Mouse (Mus musculus) Patski (cell line): ENCODE data around the gene Crnkl1. TPM values are rescaled to one million over a fixed set of nuclear protein-coding genes. Genes with fewer than 3 reads are reported as not detected.

Experiments
- ATAC-seq: fragments of 100-300 bp; one replicate; pipeline ENCODE4 v1.8.0; 2021
- CTCF ChIA-PET: fragments of 350-600 bp; sonication (Branson Sonifier 250); formaldehyde crosslinking; loops from one replicate; lab custom pipeline; 2022; ENCODE audit warnings: inconsistent platforms; lab: Charles Lee
- POLR2A ChIA-PET: fragments of 350-600 bp; sonication (Branson Sonifier 250); formaldehyde crosslinking; loops from one replicate; lab custom pipeline; 2022; ENCODE audit warnings: antibody characterized with exemption, inconsistent platforms; lab: Charles Lee
- DNase-seq: peaks from one replicate; pipeline ENCODE4 v3.0.0-alpha.2; 2011; ENCODE audit warnings: low read depth, low spot score
- H3K27me3 ChIP-seq: fragments of 371-371 bp; one replicate; pipeline ENCODE4 v1.5.1; 2021
- CTCF ChIP-seq: fragments of 100-300 bp; IDR thresholded peaks from one replicate; pipeline ENCODE4 v1.5.1; 2021
- in situ Hi-C: fragments of 300-500 bp; cut with MboI; formaldehyde crosslinking; loops from 3 replicates; pipeline ENCODE4 v1.11.1; 2018; ENCODE audit warnings: low pct_unique_long_range_greater_than_20kb, mixed read lengths
- polyA plus RNA-seq: library from polyadenylated mRNA; unstranded; gene quantifications from one replicate; pipeline ENCODE4 v1.2.3, GENCODE M21; 2021

Crnkl1 gene
- polyA plus RNA-seq, result 26.1 TPM

- POLR2A ChIA-PET, result interaction anchor here (0.7 kb wide), 2 partner anchors 12 to 432 kb away, joined by 4 to 5 read pairs; no protein-coding TSS in a partner anchor
- no peak for TF ChIP-seq CTCF
- DNase-seq (peak; percentile 65), ATAC-seq (peak; percentile 97)
- in situ Hi-C loops, result no loop called here
- H3K27me3 ChIP-seq, result peaks cover 19% of the 10 kb centered on the region
- CTCF ChIA-PET, result interaction anchor here (1.8 kb wide), 1 partner anchor 14 kb away, joined by 5 read pairs; no protein-coding TSS in a partner anchor
Measured at GRCm38 (mm10) chr2:145934339-145935231, at the start of gene Crnkl1, which contains the start of gene Cfap61. Crnkl1 (minus strand) TSS chr2:145935014. Cfap61 (plus strand) TSS chr2:145934784.

- no peak for TF ChIP-seq CTCF
- POLR2A ChIA-PET, result no interaction called here
- CTCF ChIA-PET, result no interaction called here
- peaks cover 3% of the 10 kb centered on the region for H3K27me3 ChIP-seq
- DNase-seq, result no peak
- in situ Hi-C loops, result no loop called here
- no peak for ATAC-seq
Measured at GRCm38 (mm10) chr2:145982317-145983045, 47.7 kb upstream of the Crnkl1 start.

DNA sequence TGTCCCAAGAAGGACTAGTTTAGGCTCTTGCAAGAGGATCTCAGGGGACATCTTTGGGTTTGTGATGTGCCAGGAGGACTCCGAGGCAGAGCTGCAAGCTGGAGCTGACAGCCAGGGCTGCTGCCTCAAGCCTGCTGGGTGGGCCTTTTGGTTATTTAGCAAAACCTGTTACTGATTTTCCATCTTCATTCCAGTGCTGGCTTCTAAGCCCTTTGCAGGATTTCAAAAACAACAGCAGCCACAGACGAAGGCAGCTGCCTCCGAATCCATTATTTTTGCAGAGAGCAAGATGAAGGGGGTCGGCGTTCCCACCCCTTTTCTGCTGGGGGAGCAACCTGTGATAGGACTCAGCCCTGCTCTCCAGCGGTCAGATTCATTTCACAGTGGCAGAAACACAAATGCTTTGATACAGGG lies 46.9 kb upstream of the Crnkl1 start:
- in situ Hi-C loops, result no loop called here
- H3K27me3 ChIP-seq, result peaks cover 3% of the 10 kb centered on the region
- TF ChIP-seq CTCF, result no peak
- POLR2A ChIA-PET, result no interaction called here
- ATAC-seq, result no peak
- DNase-seq, result no peak
- CTCF ChIA-PET, result no interaction called here

DNA sequence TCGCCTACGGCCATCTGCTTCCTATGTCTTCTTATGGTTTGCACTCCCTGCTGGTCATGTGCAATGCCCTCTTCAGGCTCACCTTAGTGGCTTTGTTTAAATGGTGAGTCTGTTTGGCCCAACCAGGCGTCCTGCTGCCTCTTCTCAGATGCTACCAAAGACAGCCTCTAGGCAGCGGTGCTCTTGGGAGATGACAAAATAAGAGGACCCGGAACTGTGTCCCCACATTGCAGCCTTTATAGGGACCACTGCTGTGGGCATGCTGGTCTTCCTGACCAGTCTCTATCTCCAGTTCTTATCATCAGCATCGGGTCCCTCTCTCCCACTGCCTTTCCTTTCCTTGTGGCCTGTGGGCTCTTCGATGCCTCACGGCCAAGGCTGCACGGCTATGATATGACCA lies 46.1 kb upstream of the Crnkl1 start:
- in situ Hi-C loops, result no loop called here

DNA sequence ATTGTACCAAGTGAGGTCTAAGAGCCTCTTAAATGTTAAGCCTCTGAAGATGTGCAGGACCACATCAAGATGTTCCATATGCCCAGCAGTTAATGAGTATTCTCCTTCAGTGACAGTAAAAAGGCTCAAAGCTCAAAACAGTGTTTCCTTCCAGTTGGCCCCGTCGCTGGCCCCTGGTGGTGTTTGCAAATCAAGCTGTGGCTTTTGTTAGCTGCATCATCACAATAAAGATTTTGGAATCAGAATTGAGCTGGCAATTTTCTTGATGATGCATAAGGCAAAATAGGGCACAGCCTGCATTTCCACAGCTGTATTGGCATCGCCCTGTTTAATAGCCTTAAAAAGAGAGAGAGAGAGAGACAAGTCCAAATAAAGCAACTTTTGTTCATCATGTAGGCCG lies 44.8 kb upstream of the Crnkl1 start:
- POLR2A ChIA-PET, result no interaction called here
- H3K27me3 ChIP-seq, result peaks cover 7% of the 10 kb centered on the region
- CTCF ChIA-PET, result no interaction called here
- no peak for TF ChIP-seq CTCF
- in situ Hi-C loops, result no loop called here
- ATAC-seq (no peak), DNase-seq (no peak)

More for the DNA sequence above, 46.1 kb upstream of the Crnkl1 start:
- no peak for TF ChIP-seq CTCF
- ATAC-seq (no peak), DNase-seq (no peak)
- ChIA-PET CTCF (no interaction called here), POLR2A (no interaction called here)
- peaks cover 3% of the 10 kb centered on the region for H3K27me3 ChIP-seq

DNA sequence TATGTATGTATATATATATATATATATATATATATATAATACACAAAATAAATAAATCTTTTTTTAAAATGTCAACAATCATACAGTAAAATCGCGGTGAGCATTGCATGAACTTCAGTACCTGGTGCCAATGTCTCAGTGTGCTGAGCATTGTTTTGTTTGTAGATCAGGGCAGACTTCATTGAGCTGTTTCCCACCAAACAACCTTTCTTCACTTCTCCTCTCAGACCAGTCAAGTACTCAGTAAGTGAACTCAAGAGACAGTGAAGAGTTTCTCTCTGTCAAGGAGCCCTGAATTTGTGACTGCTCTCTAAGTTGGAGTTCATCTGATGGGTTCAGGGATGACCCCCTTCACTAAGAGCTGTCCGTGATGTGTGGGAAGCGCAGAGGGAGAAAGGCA lies 37.8 kb upstream of the Crnkl1 start:
- ATAC-seq (no peak), DNase-seq (no peak)
- in situ Hi-C loops, result no loop called here
- ChIA-PET CTCF (no interaction called here), POLR2A (no interaction called here)
- TF ChIP-seq CTCF, result no peak
- peaks cover 24% of the 10 kb centered on the region for H3K27me3 ChIP-seq

DNA sequence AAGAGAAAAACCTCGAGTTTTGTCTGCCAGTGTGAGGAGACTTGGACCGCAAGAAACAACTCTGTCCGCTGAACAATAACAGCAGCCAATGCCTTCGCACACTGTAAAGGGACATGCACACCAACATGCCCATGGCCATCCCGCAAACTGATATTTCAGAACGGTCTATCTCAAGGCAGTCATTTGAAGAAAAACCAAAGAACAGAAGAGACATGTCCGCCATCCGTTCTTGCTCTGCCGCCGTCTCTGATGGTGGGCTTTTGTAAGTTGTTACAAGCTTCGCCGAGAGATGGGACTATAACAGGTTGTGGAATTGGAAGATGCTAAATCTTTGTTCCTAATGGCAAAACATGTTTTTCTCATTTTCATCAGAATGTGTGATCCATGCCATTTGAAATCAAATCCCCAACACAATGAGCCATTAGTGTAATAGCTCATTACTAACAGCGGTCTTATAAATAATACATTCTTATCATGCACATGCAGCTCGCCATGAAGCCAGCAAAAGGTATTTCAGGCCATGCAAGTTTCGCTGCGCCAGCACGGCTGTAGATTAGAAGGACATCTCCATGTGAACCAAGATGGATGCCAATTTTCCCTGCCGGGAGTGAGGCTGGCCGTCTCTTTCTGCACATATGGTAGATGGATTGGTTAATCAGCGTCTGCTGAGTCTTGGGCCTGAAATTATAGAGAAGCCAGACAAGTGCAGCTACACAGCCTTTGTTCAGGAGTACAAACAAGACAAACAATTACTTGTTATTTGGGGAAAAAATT lies 36.6 kb upstream of the Crnkl1 start:
- ChIA-PET CTCF (interaction anchor here (1.0 kb wide), 1 partner anchor 14 kb away, joined by 3 read pairs; no protein-coding TSS in a partner anchor), POLR2A (no interaction called here)
- ATAC-seq, result no peak
- DNase-seq, result no peak
- in situ Hi-C loops, result no loop called here
- no peak for TF ChIP-seq CTCF
- H3K27me3 ChIP-seq, result peaks cover 28% of the 10 kb centered on the region

GRCm38 (mm10) chr2:145970751-145971150 lies 35.9 kb upstream of the Crnkl1 start:
- no peak for TF ChIP-seq CTCF
- CTCF ChIA-PET, result no interaction called here
- ATAC-seq (no peak), DNase-seq (no peak)
- in situ Hi-C loops, result no loop called here
- H3K27me3 ChIP-seq, result peaks cover 28% of the 10 kb centered on the region
- POLR2A ChIA-PET, result no interaction called here

GRCm38 (mm10) chr2:145961861-145962260 lies 27.0 kb upstream of the Crnkl1 start:
- CTCF ChIA-PET, result interaction anchor here (1.4 kb wide), 1 partner anchor 453 kb away, joined by 8 read pairs; no protein-coding TSS in a partner anchor

DNA sequence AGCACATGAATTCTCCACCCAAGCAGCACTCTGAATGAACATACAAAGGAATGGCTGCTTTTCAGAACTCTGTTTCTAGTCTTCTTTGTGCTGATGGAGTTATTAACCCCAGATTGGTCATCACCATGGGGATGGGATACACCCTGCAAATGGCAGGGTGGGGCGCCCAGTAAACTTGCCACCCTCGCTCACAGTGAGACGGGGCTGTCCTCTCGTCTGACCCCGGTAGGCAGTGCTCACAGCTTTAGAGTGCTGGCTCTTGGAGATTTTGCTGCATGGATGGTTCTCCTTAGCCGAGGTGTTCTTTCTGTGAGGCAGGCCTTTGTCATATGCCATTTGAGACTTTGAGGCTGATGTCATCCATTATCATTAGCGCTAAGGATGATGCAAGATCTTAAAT lies 23.7 kb upstream of the Crnkl1 start:
- H3K27me3 ChIP-seq, result no peaks in the 10 kb centered on the region
- in situ Hi-C loops, result loop anchor here (10.0 kb wide), 2 partner anchors 256 to 426 kb away; no protein-coding TSS in a partner anchor
- no peak for DNase-seq
- ChIA-PET POLR2A (no interaction called here), CTCF (interaction anchor here (0.8 to 1.0 kb wide), 2 partner anchors 299 to 456 kb away, joined by 3 read pairs; no protein-coding TSS in a partner anchor)
- no peak for ATAC-seq
- TF ChIP-seq CTCF, result no peak

More at GRCm38 (mm10) chr2:145961861-145962260, 27.0 kb upstream of the Crnkl1 start:
- in situ Hi-C loops, result no loop called here
- POLR2A ChIA-PET, result interaction anchor here (1.2 kb wide), 1 partner anchor 419 kb away, joined by 6 read pairs; no protein-coding TSS in a partner anchor
- no peak for ATAC-seq
- H3K27me3 ChIP-seq, result peaks cover 6% of the 10 kb centered on the region
- no peak for DNase-seq
- TF ChIP-seq CTCF, result no peak
